Mouse (Mus musculus) neural tube, embryonic 13.5 days (tissue): ENCODE measurements around the gene Krtap10-4. TPM values are rescaled to one million over a fixed set of nuclear protein-coding genes. Genes with fewer than 3 reads are reported as not detected.
A peak's percentile ranks its signal among the peaks of the same experiment; 100 is the strongest.
"Not testable (repeated sequence)": the region's sequence is repeated elsewhere in the genome, so short reads cannot be mapped to it uniquely, and the experiment has no call there.

Experiments
- ATAC-seq: fragments of 200-750 bp; cut with Nextera tagmentation; 2 replicates; pipeline ENCODE4 v1.8.0; 2017; ENCODE audit warnings: low read depth, mild to moderate bottlenecking, moderate TSS enrichment, moderate library complexity
- H3K27ac ChIP-seq: fragments of 300-500 bp; sonication (generic); replicated peaks from 2 replicates; pipeline ENCODE4 v1.5.1; 2015; ENCODE audit warnings: moderate library complexity, mild to moderate bottlenecking, inconsistent platforms
- H3K27me3 ChIP-seq: fragments of 300-500 bp; sonication (generic); 2 replicates; pipeline ENCODE4 v1.6.1; 2015; ENCODE audit warnings: mild to moderate bottlenecking, inconsistent platforms
- H3K36me3 ChIP-seq: fragments of 300-500 bp; sonication (generic); 2 replicates; pipeline ENCODE4 v1.6.1; 2015; ENCODE audit warnings: mild to moderate bottlenecking, inconsistent platforms
- H3K4me1 ChIP-seq: fragments of 300-500 bp; sonication (generic); replicated peaks from 2 replicates; pipeline ENCODE4 v1.6.1; 2015; ENCODE audit warnings: inconsistent platforms
- H3K4me2 ChIP-seq: fragments of 300-500 bp; sonication (generic); 2 replicates; pipeline ENCODE4 v1.6.1; 2015; ENCODE audit warnings: inconsistent platforms, mild to moderate bottlenecking, moderate library complexity
- H3K4me3 ChIP-seq: fragments of 300-500 bp; sonication (generic); 2 replicates; pipeline ENCODE4 v1.5.1; 2015; ENCODE audit warnings: mild to moderate bottlenecking, inconsistent platforms
- H3K9ac ChIP-seq: fragments of 300-500 bp; sonication (generic); 2 replicates; pipeline ENCODE4 v1.6.1; 2015; ENCODE audit warnings: moderate library complexity, mild to moderate bottlenecking, inconsistent platforms
- H3K9me3 ChIP-seq: fragments of 300-500 bp; sonication (generic); 2 replicates; pipeline ENCODE4 v1.6.1; 2016; ENCODE audit warnings: inconsistent platforms
- WGBS: fragments of 180-500 bp; shearing (Covaris S2); methylation state at CpG from one replicate; pipeline ENCODE4 v1.1.7; 2015; 5-methylcytosine and 5-hydroxymethylcytosine counted together
- polyA plus RNA-seq: library from polyadenylated mRNA; unstranded; fragments of >200 nt; fragmentation: Nextera tagmentation; extraction: Ambion mirVana; gene quantifications from 2 replicates; pipeline ENCODE4 v1.2.1, GENCODE M21; 2015

Gene Krtap10-4
- polyA plus RNA-seq, 1 experiment from 2014 or later: not detected

- ATAC-seq: no peak
- Histone ChIP-seq H3K4me1 (no peaks in the 10 kb centered on the region), H3K4me2 (no peak overlapping the region), H3K27me3 (no peaks in the 10 kb centered on the region), H3K9ac (no peak overlapping the region), H3K4me3 (no peak overlapping the region), H3K27ac (no peak overlapping the region), H3K36me3 (no peaks in the 10 kb centered on the region), H3K9me3 (peaks cover 5% of the 10 kb centered on the region; the same call in 1 of the 2 replicates)
- WGBS: 46% methylated on average over 4 of the region's 4 CpGs
These were observed 7.7 kb downstream of the Krtap10-4 start for GRCm38 (mm10) chr10:77819203-77819602.

- Histone ChIP-seq H3K4me3 (no peak overlapping the region), H3K27ac (no peak overlapping the region), H3K27me3 (no peaks in the 10 kb centered on the region), H3K36me3 (no peaks in the 10 kb centered on the region), H3K9me3 (no peaks in the 10 kb centered on the region), H3K4me2 (no peak overlapping the region), H3K9ac (no peak overlapping the region), H3K4me1 (no peaks in the 10 kb centered on the region)
- ATAC-seq: no peak
- 97% methylated on average over 4 of the region's 4 CpGs for WGBS
These were observed 8.4 kb downstream of the Krtap10-4 start for GRCm38 (mm10) chr10:77818523-77818922.

GRCm38 (mm10) chr10:77815514-77815913 is 11.4 kb downstream of the Krtap10-4 start:
- Histone ChIP-seq H3K9me3 (no peaks in the 10 kb centered on the region), H3K27ac (no peak overlapping the region), H3K4me3 (no peak overlapping the region), H3K9ac (no peak overlapping the region), H3K4me2 (no peak overlapping the region), H3K4me1 (no peaks in the 10 kb centered on the region), H3K27me3 (no peaks in the 10 kb centered on the region), H3K36me3 (no peaks in the 10 kb centered on the region)
- WGBS: 36% methylated on average over 5 of the region's 5 CpGs
- ATAC-seq: no peak

- no peak for ATAC-seq
- WGBS: 63% methylated on average over 4 of the region's 4 CpGs
- Histone ChIP-seq H3K4me1 (no peaks in the 10 kb centered on the region), H3K27ac (no peak within 1 kb of the TSS), H3K9ac (no peak within 1 kb of the TSS), H3K27me3 (no peaks in the 10 kb centered on the region), H3K4me2 (no peak within 1 kb of the TSS), H3K36me3 (no peaks in the 10 kb centered on the region), H3K9me3 (no peaks in the 10 kb centered on the region), H3K4me3 (no peak within 1 kb of the TSS)
These were observed 12.5 kb downstream of the Krtap10-4 start, which contains the start of gene Gm2696 for GRCm38 (mm10) chr10:77814382-77814781. TSS of gene Gm2696 (plus strand) at chr10:77814682.

DNA sequence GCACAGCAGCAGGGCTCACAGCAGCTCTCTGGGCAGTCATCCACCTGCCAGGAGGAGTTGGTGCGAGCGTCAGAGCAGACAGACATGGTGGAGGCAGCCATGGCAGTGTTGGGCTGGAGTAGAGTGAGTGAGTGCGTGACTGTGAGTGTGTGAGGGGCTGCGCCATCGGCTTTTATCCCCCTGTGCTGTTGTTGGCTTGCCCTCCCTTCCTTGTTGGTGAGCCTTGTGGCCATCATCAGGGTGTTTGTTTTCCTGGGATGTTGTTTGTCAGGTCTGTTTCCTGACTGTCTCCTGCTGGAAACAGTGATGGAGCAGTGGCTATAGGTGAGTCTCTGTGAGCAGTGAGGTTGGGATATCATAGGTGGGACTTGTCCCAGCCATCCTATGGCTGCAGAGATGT is 15.2 kb downstream of the Krtap10-4 start, which contains the start of gene Gm9507:
TSS of gene Gm9507 (minus strand) at position 101 of the 400 bp plus-strand sequence.
- Histone ChIP-seq H3K27ac (no peak within 1 kb of the TSS), H3K9ac (no peak within 1 kb of the TSS), H3K4me3 (no peak within 1 kb of the TSS), H3K9me3 (no peaks in the 10 kb centered on the region), H3K4me2 (no peak within 1 kb of the TSS), H3K27me3 (no peaks in the 10 kb centered on the region), H3K36me3 (no peaks in the 10 kb centered on the region), H3K4me1 (no peaks in the 10 kb centered on the region)
- ATAC-seq: no peak
- 71% methylated on average over 5 of the region's 5 CpGs for WGBS

GRCm38 (mm10) chr10:77804095-77804494 is 22.8 kb downstream of the Krtap10-4 start:
- Histone ChIP-seq H3K27me3 (no peaks in the 10 kb centered on the region), H3K4me3 (no peak overlapping the region), H3K9me3 (no peaks in the 10 kb centered on the region), H3K36me3 (no peaks in the 10 kb centered on the region), H3K4me1 (0 out of 2 replicates have a peak, but pooled peaks cover under 1% of the 10 kb centered on the region), H3K9ac (no peak overlapping the region), H3K4me2 (no peak overlapping the region), H3K27ac (no peak overlapping the region)
- no peak for ATAC-seq
- WGBS: 87% methylated on average over 3 of the region's 3 CpGs

DNA sequence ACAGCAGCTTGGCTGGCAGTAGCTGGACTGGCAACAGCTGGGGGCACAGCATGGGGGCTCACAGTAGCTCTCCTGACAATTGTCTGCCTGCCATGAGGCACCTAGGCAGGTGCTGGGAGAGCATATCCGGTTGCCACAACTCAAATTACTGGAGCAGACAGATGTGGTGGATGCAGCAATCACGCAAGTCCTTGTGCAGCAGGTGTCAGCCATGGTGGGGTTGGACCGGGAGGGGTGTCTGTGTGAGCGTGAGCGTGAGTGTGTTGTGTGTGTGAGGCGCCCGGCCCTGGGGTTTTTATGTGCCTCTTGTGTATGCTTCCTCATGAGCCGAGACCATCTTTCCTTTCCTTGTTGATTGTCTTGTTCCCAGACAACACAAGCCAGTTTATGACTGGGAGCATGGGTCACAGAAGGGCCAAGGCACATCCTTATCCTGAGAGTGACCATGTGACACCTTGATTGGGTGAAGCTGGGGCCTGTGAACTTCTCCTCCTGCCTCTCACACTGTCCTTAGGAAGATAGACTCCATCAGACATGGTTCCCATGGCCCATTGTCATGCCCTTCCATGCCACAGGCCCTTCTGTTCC is 27.9 kb downstream of the Krtap10-4 start, which contains the start of gene Gm19668:
TSS of gene Gm19668 (minus strand) at position 213 of the 588 bp plus-strand sequence.
- H3K27me3 ChIP-seq: no peaks in the 10 kb centered on the region
- no peak for ATAC-seq
- no peak within 1 kb of the TSS for H3K4me3 ChIP-seq
- peaks cover 8% of the 10 kb centered on the region; the same call in 1 of the 2 replicates for H3K4me1 ChIP-seq
- H3K9me3 ChIP-seq: no peaks in the 10 kb centered on the region
- no peak within 1 kb of the TSS for H3K4me2 ChIP-seq
- no peak within 1 kb of the TSS for H3K9ac ChIP-seq
- H3K36me3 ChIP-seq: no peaks in the 10 kb centered on the region
- peak within 1 kb of the TSS; percentile 49; the same call in 1 of the 2 replicates for H3K27ac ChIP-seq
- 28% methylated on average over 8 of the region's 8 CpGs for WGBS

DNA sequence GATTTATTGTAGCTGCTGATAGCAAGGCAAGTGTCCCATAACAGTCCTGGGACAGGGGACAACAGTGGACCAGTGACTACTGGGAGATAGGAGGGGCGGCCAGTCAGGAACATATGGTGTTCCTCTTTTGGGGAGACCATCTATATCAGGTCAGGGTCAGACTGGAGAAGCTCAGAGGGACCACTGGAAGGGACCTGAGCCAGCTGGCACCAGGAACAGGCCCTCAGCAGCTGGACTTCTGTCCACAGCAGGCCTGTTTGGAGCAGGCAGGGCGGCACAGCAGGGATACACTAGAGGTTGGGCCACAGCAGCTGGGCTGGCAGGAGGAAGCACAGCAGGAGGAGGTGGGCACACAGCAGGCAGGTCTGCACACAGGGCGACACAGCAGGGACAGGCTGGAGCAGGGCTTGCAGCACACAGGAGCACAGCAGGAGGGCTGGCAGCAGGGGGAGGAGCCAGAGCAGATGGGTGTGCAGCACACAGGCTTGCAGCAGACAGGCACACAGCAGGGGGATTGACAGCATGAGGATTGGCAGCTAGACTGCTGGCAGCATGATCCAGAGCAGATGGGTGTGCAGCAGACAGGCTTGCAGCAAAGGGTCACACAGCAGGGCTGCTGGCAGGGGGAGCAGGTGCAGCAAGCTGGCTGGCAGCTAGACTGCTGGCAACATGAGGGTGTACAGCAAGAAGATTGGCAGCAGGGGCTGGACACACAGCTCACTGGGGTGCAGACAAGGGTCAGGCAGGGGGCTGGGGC is 28.6 kb downstream of the Krtap10-4 start:
- H3K36me3 ChIP-seq, H3K9ac ChIP-seq, H3K27me3 ChIP-seq, H3K4me1 ChIP-seq, H3K9me3 ChIP-seq, H3K4me2 ChIP-seq, H3K4me3 ChIP-seq: not testable (repeated sequence)
- WGBS: 35% methylated on average over 3 of the region's 3 CpGs
- ATAC-seq: 0 out of 2 replicates have a peak, but pooled peaks have one; percentile 27
- H3K27ac ChIP-seq: peak overlapping the region; percentile 49; the same call in 1 of the 2 replicates

DNA sequence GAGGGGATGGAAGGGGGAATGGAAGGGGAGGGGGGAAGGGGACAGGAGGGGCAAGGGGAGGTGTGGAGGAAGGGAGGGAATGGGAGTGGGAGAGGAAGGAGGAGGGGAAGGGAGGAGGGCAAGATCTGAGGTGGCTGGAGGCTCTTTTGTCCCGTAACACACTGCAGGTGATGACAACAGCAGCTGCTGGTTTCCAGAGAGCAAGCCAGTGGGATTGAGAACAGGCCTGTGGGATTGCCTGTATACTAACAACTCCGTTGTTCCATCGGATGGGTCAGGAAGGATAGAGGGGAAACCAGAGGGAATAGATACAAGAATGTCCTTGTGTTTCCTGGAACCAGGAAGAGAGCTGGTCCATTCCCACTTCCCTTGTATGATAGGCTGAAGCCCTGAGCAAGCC is 29.2 kb downstream of the Krtap10-4 start:
- H3K27ac ChIP-seq: peak overlapping the region; percentile 49; the same call in 1 of the 2 replicates

DNA sequence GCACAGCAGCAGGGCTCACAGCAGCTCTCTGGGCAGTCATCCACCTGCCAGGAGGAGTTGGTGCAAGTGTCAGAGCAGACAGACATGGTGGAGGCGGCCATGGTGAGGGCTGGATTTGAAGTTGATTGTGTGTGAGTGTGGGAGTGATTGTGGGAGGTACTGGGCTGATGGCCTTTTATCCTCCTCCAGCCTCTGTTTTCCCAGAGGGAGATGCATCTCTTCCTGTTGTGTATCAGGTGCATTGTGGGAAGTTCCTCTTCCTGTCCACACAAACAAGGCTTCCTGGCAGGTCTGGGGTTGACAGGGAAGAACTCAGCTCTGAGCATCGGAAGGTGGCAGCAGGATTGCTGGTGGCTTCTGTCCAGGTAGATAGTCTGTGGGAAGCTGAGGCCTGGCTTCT is 31.9 kb downstream of the Krtap10-4 start, which contains the start of gene Gm9639:
TSS of gene Gm9639 (minus strand) at position 101 of the 400 bp plus-strand sequence.
- WGBS: 60% methylated on average over 2 of the region's 2 CpGs
- Histone ChIP-seq H3K9ac (no peak within 1 kb of the TSS), H3K4me3 (no peak within 1 kb of the TSS), H3K36me3 (no peaks in the 10 kb centered on the region), H3K9me3 (no peaks in the 10 kb centered on the region), H3K4me2 (no peak within 1 kb of the TSS), H3K27ac (no peak within 1 kb of the TSS), H3K27me3 (no peaks in the 10 kb centered on the region), H3K4me1 (peaks cover 8% of the 10 kb centered on the region; the same call in 1 of the 2 replicates)
- ATAC-seq: no peak

More for the DNA sequence above, 29.2 kb downstream of the Krtap10-4 start:
- H3K9me3 ChIP-seq: no peaks in the 10 kb centered on the region
- ATAC-seq: no peak
- H3K9ac ChIP-seq: no peak overlapping the region; the same call in 1 of the 2 replicates
- no peak overlapping the region for H3K4me3 ChIP-seq
- H3K36me3 ChIP-seq: no peaks in the 10 kb centered on the region
- peaks cover 8% of the 10 kb centered on the region; the same call in 1 of the 2 replicates for H3K4me1 ChIP-seq
- no peak overlapping the region for H3K4me2 ChIP-seq
- H3K27me3 ChIP-seq: no peaks in the 10 kb centered on the region
- 16% methylated on average over 3 of the region's 3 CpGs for WGBS

DNA sequence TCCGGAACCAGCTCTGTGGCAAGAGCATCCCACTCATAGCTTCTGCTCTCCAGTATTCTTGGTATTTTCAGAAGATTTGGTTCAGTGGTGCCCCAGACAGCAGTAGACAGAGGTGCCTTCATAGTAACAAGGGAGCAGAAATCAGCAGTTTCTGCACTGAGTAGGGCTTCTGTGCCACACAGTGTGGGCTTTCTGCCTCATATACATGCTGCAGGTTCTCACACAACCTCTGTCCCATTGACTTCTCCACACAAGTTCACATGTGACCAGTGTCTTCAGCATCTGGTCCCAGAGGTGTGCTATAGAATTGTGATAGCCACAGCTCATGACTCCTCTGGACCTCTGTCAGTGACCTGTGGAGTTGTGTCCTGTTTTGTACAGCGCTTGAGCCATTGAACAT is 38.3 kb downstream of the Krtap10-4 start:
- no peak for ATAC-seq
- Histone ChIP-seq H3K9ac (no peak overlapping the region), H3K27ac (no peak overlapping the region), H3K4me1 (no peaks in the 10 kb centered on the region), H3K4me3 (no peak overlapping the region), H3K27me3 (no peaks in the 10 kb centered on the region), H3K9me3 (no peaks in the 10 kb centered on the region), H3K4me2 (no peak overlapping the region), H3K36me3 (no peaks in the 10 kb centered on the region)
- 84% methylated on average over 2 of the region's 2 CpGs for WGBS

DNA sequence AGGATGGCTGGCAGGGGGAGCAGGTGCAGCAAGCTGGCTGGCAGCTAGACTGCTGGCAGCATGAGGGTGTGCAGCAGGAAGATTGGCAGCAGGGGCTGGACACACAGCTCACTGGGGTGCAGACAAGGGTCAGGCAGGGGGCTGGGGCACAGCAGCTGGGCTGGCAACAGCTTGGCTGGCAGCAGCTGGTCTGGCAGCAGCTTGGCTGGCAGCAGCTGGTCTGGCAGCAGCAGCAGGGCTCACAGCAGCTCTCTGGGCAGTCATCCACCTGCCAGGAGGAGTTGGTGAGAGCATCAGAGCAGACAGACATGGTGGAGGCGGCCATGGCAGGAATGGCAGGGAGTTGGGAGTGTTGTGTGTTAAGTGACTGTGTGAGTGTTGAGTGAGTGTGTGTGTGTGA is 39.0 kb downstream of the Krtap10-4 start, which contains the start of gene Gm7137:
TSS of gene Gm7137 (minus strand) at position 325 of the 400 bp plus-strand sequence.
- not testable (repeated sequence) for H3K9ac ChIP-seq, H3K27me3 ChIP-seq, H3K36me3 ChIP-seq, ATAC-seq, H3K4me2 ChIP-seq, H3K4me1 ChIP-seq, H3K27ac ChIP-seq, H3K4me3 ChIP-seq, H3K9me3 ChIP-seq
- 40% methylated on average over 1 of the region's 1 CpGs for WGBS
